Mouse (Mus musculus) liver, embryonic 11.5 days (tissue): ENCODE measurements around the gene Pld1. TPM values are rescaled to one million over a fixed set of nuclear protein-coding genes. Genes with fewer than 3 reads are reported as not detected.
"Not testable (repeated sequence)": the region's sequence is repeated elsewhere in the genome, so short reads cannot be mapped to it uniquely, and the experiment has no call there.

Experiments used
- ATAC-seq: fragments of 200-750 bp; cut with Nextera tagmentation; replicated peaks from 2 replicates; pipeline ENCODE4 v1.8.0; 2017; ENCODE audit warnings: moderate number of reproducible peaks, mild to moderate bottlenecking, moderate TSS enrichment, moderate library complexity; ENCODE audit not compliant: low FRiP score
- DNase-seq: peaks from one replicate; pipeline ENCODE4 v3.0.0-alpha.2; 2017; ENCODE audit warnings: low spot score
- H3K27ac ChIP-seq: fragments of 300-500 bp; sonication (generic); 2 replicates; pipeline ENCODE4 v1.5.1; 2014; ENCODE audit warnings: mild to moderate bottlenecking, low read depth, low read length, control low read depth
- H3K27me3 ChIP-seq: fragments of 300-500 bp; sonication (generic); replicated peaks from 2 replicates; pipeline ENCODE4 v1.6.1; 2014; ENCODE audit warnings: low read length, mixed read lengths; ENCODE audit not compliant: control insufficient read depth, insufficient read depth
- H3K36me3 ChIP-seq: fragments of 300-500 bp; sonication (generic); 2 replicates; pipeline ENCODE4 v1.6.1; 2014; ENCODE audit warnings: mild to moderate bottlenecking, low read length, moderate library complexity, mixed read lengths; ENCODE audit not compliant: control insufficient read depth, insufficient read depth
- H3K4me1 ChIP-seq: fragments of 300-500 bp; sonication (generic); replicated peaks from 2 replicates; pipeline ENCODE4 v1.6.1; 2014; ENCODE audit warnings: low read length, mixed read lengths; ENCODE audit not compliant: control insufficient read depth, insufficient read depth
- H3K4me2 ChIP-seq: fragments of 300-500 bp; sonication (generic); 2 replicates; pipeline ENCODE4 v1.6.1; 2014; ENCODE audit warnings: mild to moderate bottlenecking, control low read depth, moderate library complexity
- H3K4me3 ChIP-seq: fragments of 300-500 bp; sonication (generic); 2 replicates; pipeline ENCODE4 v1.5.1; 2014; ENCODE audit warnings: low read depth, low read length, control low read depth
- H3K9ac ChIP-seq: fragments of 300-500 bp; sonication (generic); 2 replicates; pipeline ENCODE4 v1.6.1; 2014; ENCODE audit warnings: low read depth, low read length, control low read depth
- H3K9me3 ChIP-seq: fragments of 300-500 bp; sonication (generic); 2 replicates; pipeline ENCODE4 v1.6.1; 2016; ENCODE audit warnings: low read length, inconsistent platforms, mixed read lengths; ENCODE audit not compliant: control insufficient read depth
- WGBS: fragments of 180-500 bp; shearing (Covaris S2); extraction: QIAGEN DNeasy Blood & Tissue Kit; methylation state at CpG from one replicate; pipeline ENCODE4 v1.1.7; 2014; 5-methylcytosine and 5-hydroxymethylcytosine counted together
- polyA plus RNA-seq: library from polyadenylated mRNA; unstranded; fragments of >200 nt; fragmentation: Nextera tagmentation; extraction: Ambion mirVana; gene quantifications from 2 replicates; pipeline ENCODE4 v1.2.1, GENCODE M21; 2014

Pld1 gene
- polyA plus RNA-seq, 1 experiment from 2014 or later: 4.9 TPM

- Histone ChIP-seq H3K4me2 (no peak overlapping the region), H3K27me3 (no peaks in the 10 kb centered on the region), H3K27ac (no peak overlapping the region), H3K36me3 (no peaks in the 10 kb centered on the region), H3K9ac (no peak overlapping the region), H3K4me1 (peaks cover 8% of the 10 kb centered on the region; the same call in 1 of the 2 replicates), H3K9me3 (no peaks in the 10 kb centered on the region), H3K4me3 (no peak overlapping the region)
- ATAC-seq: no peak
- DNase-seq: no peak
- 81% methylated on average over 5 of the region's 5 CpGs for WGBS
Observed at GRCm38 (mm10) chr3:27936731-27937130, 1.8 kb upstream of the Pld1 start.

GRCm38 (mm10) chr3:27937144-27938110 lies 1.1 kb upstream of the Pld1 start:
- H3K27ac ChIP-seq: no peak overlapping the region
- no peaks in the 10 kb centered on the region for H3K27me3 ChIP-seq
- H3K36me3 ChIP-seq: no peaks in the 10 kb centered on the region
- H3K9me3 ChIP-seq: no peaks in the 10 kb centered on the region
- no peak for DNase-seq
- no peak overlapping the region; the same call in 1 of the 2 replicates for H3K4me2 ChIP-seq
- WGBS: 80% methylated on average over 13 of the region's 13 CpGs
- no peak overlapping the region for H3K4me3 ChIP-seq
- H3K4me1 ChIP-seq: peaks cover 8% of the 10 kb centered on the region; the same call in 1 of the 2 replicates
- no peak for ATAC-seq
- no peak overlapping the region for H3K9ac ChIP-seq

DNA sequence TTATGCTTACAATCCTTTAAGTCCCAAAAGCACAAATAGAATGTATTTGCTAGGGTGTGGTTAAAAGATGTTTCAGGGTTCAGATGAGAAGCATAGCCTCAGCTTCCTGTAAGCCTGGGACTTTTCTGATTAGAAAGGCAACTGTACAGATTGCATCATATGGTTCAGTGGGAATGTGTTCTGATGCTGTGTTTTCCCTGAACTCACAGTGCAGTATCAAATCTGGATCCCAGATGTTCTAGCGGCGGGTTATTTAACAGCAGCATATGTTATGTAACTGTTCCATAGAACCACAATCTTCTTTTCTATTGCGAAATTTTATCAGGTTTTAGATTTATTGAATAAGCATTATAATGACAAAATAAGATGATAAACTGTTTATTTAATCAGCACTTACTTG lies 3.1 kb downstream of the Pld1 start:
- no peak for DNase-seq
- Histone ChIP-seq H3K9ac (no peak overlapping the region), H3K36me3 (no peaks in the 10 kb centered on the region), H3K4me2 (no peak overlapping the region), H3K9me3 (no peaks in the 10 kb centered on the region), H3K27ac (no peak overlapping the region), H3K4me3 (no peak overlapping the region), H3K4me1 (peaks cover 8% of the 10 kb centered on the region; the same call in 1 of the 2 replicates), H3K27me3 (no peaks in the 10 kb centered on the region)
- no peak for ATAC-seq
- WGBS: 89% methylated on average over 3 of the region's 3 CpGs

DNA sequence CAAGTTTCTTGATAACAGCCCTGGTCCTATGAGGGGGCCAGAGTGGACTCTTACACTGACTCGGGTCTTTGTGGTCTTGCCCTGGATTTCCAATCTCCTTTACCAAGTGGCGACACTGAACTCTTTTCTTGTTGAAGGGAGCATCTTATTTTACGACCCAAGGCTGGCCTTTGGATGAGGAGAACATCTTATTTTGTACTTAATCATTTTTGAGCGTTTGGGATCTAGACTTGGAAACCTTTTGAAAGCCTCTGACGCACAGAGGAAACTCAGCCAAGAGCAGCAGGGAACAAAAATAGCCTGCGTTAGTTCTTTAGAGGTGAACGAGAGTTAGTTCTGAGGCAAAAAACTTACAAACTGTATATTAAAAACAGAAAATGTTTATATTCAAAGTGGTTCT lies 4.5 kb downstream of the Pld1 start:
- whole genome bisulfite sequencing: 84% methylated on average over 7 of the region's 7 CpGs

DNA sequence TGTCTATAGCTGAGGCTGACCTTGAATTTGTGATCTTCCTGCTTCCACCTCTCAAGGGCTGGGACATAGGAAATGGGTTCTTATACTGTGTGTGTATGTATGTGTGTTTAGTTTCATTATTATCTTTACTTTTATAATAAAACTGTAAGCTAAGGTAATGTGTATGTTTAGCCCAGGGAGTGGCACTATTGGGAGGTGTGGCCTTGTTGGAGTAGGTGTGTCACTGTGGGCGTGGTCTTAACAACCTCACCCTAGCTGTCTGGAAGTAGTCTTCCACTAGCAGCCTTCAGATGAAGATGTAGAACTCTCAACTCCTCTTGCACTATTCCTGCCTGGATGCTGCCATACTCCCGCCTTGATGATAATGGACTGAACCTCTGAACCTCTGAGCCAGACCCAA lies 6.9 kb downstream of the Pld1 start:
- 74% methylated on average over 2 of the region's 2 CpGs for WGBS
- H3K9me3 ChIP-seq, H3K9ac ChIP-seq, ATAC-seq, H3K4me2 ChIP-seq, H3K27ac ChIP-seq, H3K4me1 ChIP-seq, H3K4me3 ChIP-seq, H3K27me3 ChIP-seq, DNase-seq, H3K36me3 ChIP-seq: not testable (repeated sequence)

More for the DNA sequence above, 4.5 kb downstream of the Pld1 start:
- H3K9ac ChIP-seq: no peak overlapping the region
- H3K27me3 ChIP-seq: no peaks in the 10 kb centered on the region
- no peak overlapping the region for H3K4me2 ChIP-seq
- ATAC-seq: no peak
- H3K36me3 ChIP-seq: no peaks in the 10 kb centered on the region
- no peak overlapping the region for H3K4me3 ChIP-seq
- DNase-seq: no peak
- no peaks in the 10 kb centered on the region for H3K9me3 ChIP-seq
- peaks cover 8% of the 10 kb centered on the region; the same call in 1 of the 2 replicates for H3K4me1 ChIP-seq
- H3K27ac ChIP-seq: no peak overlapping the region

GRCm38 (mm10) chr3:27949175-27949872 lies 10.8 kb downstream of the Pld1 start:
- no peak for DNase-seq
- Histone ChIP-seq H3K4me1 (no peaks in the 10 kb centered on the region), H3K27ac (no peak overlapping the region), H3K9ac (no peak overlapping the region), H3K4me2 (no peak overlapping the region), H3K36me3 (no peaks in the 10 kb centered on the region), H3K27me3 (no peaks in the 10 kb centered on the region), H3K4me3 (no peak overlapping the region), H3K9me3 (no peaks in the 10 kb centered on the region)
- 80% methylated on average over 5 of the region's 5 CpGs for WGBS
- ATAC-seq: no peak

DNA sequence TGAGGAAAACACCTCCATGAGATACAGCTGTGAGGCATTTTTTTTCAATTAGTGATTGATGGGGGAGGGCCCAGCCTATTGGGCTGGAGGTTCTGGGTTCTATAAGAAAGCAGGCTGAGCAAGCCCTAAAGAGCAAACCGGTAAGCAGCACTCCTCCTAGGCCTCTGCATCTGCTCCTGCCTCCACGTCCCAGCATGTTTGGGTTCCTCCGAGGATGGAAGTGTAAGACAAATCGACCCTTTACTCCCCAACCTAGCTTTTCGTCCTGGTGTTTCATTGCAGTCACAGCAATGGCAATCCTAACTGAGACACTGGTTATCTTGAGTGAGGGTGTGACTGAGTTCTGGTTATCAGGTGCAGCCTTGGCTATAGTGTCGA lies 11.4 kb downstream of the Pld1 start:
- Histone ChIP-seq H3K27ac (no peak overlapping the region), H3K4me3 (no peak overlapping the region), H3K36me3 (no peaks in the 10 kb centered on the region), H3K9me3 (no peaks in the 10 kb centered on the region), H3K9ac (no peak overlapping the region), H3K4me2 (no peak overlapping the region), H3K4me1 (no peaks in the 10 kb centered on the region), H3K27me3 (no peaks in the 10 kb centered on the region)
- WGBS: 71% methylated on average over 6 of the region's 6 CpGs
- no peak for DNase-seq
- ATAC-seq: no peak

DNA sequence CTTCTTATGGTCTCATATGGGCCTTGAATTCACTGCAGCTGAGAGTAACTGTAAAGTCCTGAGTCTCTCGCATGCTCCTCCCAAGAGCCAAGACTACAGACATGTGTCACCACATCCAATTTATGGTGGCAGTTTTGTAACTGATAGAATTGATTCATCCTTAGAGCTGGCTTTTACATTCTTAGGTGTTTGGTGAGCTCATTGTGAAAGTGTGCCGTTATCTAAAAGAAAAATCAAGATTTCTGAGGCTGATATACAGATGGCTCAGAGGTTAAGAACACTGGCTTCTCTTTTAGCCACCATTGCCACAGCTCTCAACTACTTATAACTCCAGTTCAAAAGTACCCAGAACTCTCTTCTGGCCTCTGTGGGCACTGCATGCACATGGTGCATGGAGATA lies 12.2 kb downstream of the Pld1 start:
- H3K27me3 ChIP-seq: no peaks in the 10 kb centered on the region
- H3K4me3 ChIP-seq: no peak overlapping the region
- DNase-seq (no peak), ATAC-seq (no peak)
- no peaks in the 10 kb centered on the region for H3K36me3 ChIP-seq
- H3K4me2 ChIP-seq: no peak overlapping the region
- H3K9me3 ChIP-seq: no peaks in the 10 kb centered on the region
- no peak overlapping the region for H3K27ac ChIP-seq
- H3K4me1 ChIP-seq: no peaks in the 10 kb centered on the region
- 85% methylated on average over 2 of the region's 2 CpGs for WGBS
- H3K9ac ChIP-seq: no peak overlapping the region
